ENCODE assay signal across 23 mouse cellular contexts in genomic region chr14:11719259-11719658, GRCm38 (mm10).
DNase-seq lines count a peak whose midpoint lies in the region; ATAC-seq and TF ChIP-seq lines count a peak whose summit lies in the region.
"Had no signal": no experiment of that assay in that cellular context is flagged by ENCODE, and none has a peak within 500 bp of the region (broad histone marks: within the 10 kb centered on the region; RNA-seq: fewer than 3 reads in every experiment).

No protein-coding gene starts in this region.

- no peak for TF ChIP-seq CTCF in midbrain, postnatal 0 days (IDR thresholded peaks at IDR 0.05)

- no peaks in the 10 kb centered on the region for H3K9me3 ChIP-seq in midbrain, embryonic 11.5 days (ENCODE audit: control insufficient read depth, low read length)
- no peaks in the 10 kb centered on the region for H3K9me3 ChIP-seq in midbrain, embryonic 16.5 days (replicated peaks; ENCODE audit: control insufficient read depth, low read length, poor library complexity, severe bottlenecking)
- no peaks in the 10 kb centered on the region for H3K9me3 ChIP-seq in midbrain, embryonic 15.5 days
- H3K9me3 ChIP-seq in midbrain, postnatal 0 days (ENCODE audit: low read length), result no peaks in the 10 kb centered on the region
- no peaks in the 10 kb centered on the region for H3K9me3 ChIP-seq in heart, embryonic 10.5 days
- H3K9me3 ChIP-seq: embryonic facial prominence, embryonic 10.5 days; embryonic facial prominence, embryonic 12.5 days; forebrain, embryonic 13.5 days; forebrain, embryonic 15.5 days had no signal

- intact Hi-C loops in heart, postnatal 10 days (cut with DNase I), result no loop called here

- no peak overlapping the region for H3K4me3 ChIP-seq in midbrain, embryonic 11.5 days (ENCODE audit: low read depth, low read length)
- H3K4me3 ChIP-seq in midbrain, embryonic 16.5 days (ENCODE audit: low read depth, low read length), result no peak overlapping the region
- no peak overlapping the region for H3K4me3 ChIP-seq in midbrain, embryonic 15.5 days
- H3K4me3 ChIP-seq in midbrain, postnatal 0 days (ENCODE audit: low read depth, low read length), result no peak overlapping the region
- H3K4me3 ChIP-seq in heart, embryonic 10.5 days, result no peak overlapping the region
- H3K4me3 ChIP-seq: embryonic facial prominence, embryonic 10.5 days; embryonic facial prominence, embryonic 12.5 days; forebrain, embryonic 13.5 days; forebrain, embryonic 15.5 days had no signal

- H3K36me3 ChIP-seq in midbrain, embryonic 11.5 days (ENCODE audit: control insufficient read depth, insufficient read depth, low read length), result no peaks in the 10 kb centered on the region
- H3K36me3 ChIP-seq in midbrain, embryonic 16.5 days (ENCODE audit: control insufficient read depth, insufficient read depth, low read length), result no peaks in the 10 kb centered on the region
- H3K36me3 ChIP-seq in midbrain, embryonic 15.5 days (replicated peaks), result no peaks in the 10 kb centered on the region
- H3K36me3 ChIP-seq in midbrain, postnatal 0 days (ENCODE audit: insufficient read depth, low read length), result no peaks in the 10 kb centered on the region
- H3K36me3 ChIP-seq in heart, embryonic 10.5 days, result no peaks in the 10 kb centered on the region
- H3K36me3 ChIP-seq: embryonic facial prominence, embryonic 12.5 days; forebrain, embryonic 15.5 days; G1E had no signal

- no peak overlapping the region for H3K4me2 ChIP-seq in midbrain, embryonic 11.5 days
- H3K4me2 ChIP-seq in midbrain, embryonic 16.5 days (ENCODE audit: low read length), result no peak overlapping the region
- no peak overlapping the region for H3K4me2 ChIP-seq in midbrain, embryonic 15.5 days
- no peak overlapping the region for H3K4me2 ChIP-seq in midbrain, postnatal 0 days (ENCODE audit: low read depth, low read length, poor library complexity, severe bottlenecking)
- H3K4me2 ChIP-seq: embryonic facial prominence, embryonic 12.5 days; forebrain, embryonic 13.5 days; forebrain, embryonic 15.5 days had no signal

- DNase-seq in midbrain, embryonic 11.5 days (ENCODE audit: low spot score, missing footprints), result peak; percentile 86
- DNase-seq in midbrain, postnatal 0 days (ENCODE audit: low spot score), result no peak
- DNase-seq in retina, embryonic 14.5 days (ENCODE audit: low spot score), result peak; percentile 23
- no peak for DNase-seq in heart, embryonic 10.5 days (ENCODE audit: low spot score)
- DNase-seq in heart, postnatal 10 days, result no peak
- DNase-seq: adrenal gland, adult 2 months; adrenal gland, postnatal 10 days; adrenal gland, postnatal 25 days; B cell, adult 2 months; cerebellum, adult 11-12 months; cerebellum, adult 2 months; cerebellum, adult 9-10 months; cerebellum, postnatal 10 days; cerebellum, postnatal 25 days had no signal

- no peak overlapping the region for H3K9ac ChIP-seq in midbrain, embryonic 11.5 days (ENCODE audit: low read length)
- H3K9ac ChIP-seq in midbrain, embryonic 16.5 days (ENCODE audit: low read depth, low read length), result no peak overlapping the region
- no peak overlapping the region for H3K9ac ChIP-seq in midbrain, embryonic 15.5 days
- H3K9ac ChIP-seq in midbrain, postnatal 0 days (replicated peaks; ENCODE audit: low read length, poor library complexity, severe bottlenecking), result no peak overlapping the region
- H3K9ac ChIP-seq: embryonic facial prominence, embryonic 12.5 days; forebrain, embryonic 13.5 days; forebrain, embryonic 15.5 days had no signal

- 0 out of 2 replicates have a peak, but pooled peaks cover 7% of the 10 kb centered on the region for H3K4me1 ChIP-seq in midbrain, embryonic 11.5 days (ENCODE audit: control insufficient read depth, insufficient read depth, low read length)
- H3K4me1 ChIP-seq in midbrain, embryonic 16.5 days (ENCODE audit: control insufficient read depth, insufficient read depth, low read length), result peaks cover 38% of the 10 kb centered on the region
- peaks cover 33% of the 10 kb centered on the region for H3K4me1 ChIP-seq in midbrain, embryonic 15.5 days
- 0 out of 2 replicates have a peak, but pooled peaks cover 4% of the 10 kb centered on the region for H3K4me1 ChIP-seq in midbrain, postnatal 0 days (ENCODE audit: insufficient read depth, low read length)
- H3K4me1 ChIP-seq in heart, embryonic 10.5 days, result peaks cover 9% of the 10 kb centered on the region; the same call in 1 of the 2 replicates
- H3K4me1 ChIP-seq: embryonic facial prominence, embryonic 10.5 days; embryonic facial prominence, embryonic 12.5 days; forebrain, embryonic 15.5 days had no signal

- no peak for ATAC-seq in midbrain, embryonic 11.5 days (ENCODE audit: low FRiP score)
- no peak for ATAC-seq in midbrain, embryonic 16.5 days
- ATAC-seq in midbrain, embryonic 15.5 days (replicated peaks), result no peak
- ATAC-seq in midbrain, postnatal 0 days (ENCODE audit: low FRiP score), result no peak
- ATAC-seq: CD4-positive, CD25-positive, alpha-beta regulatory T cell, adult 4 months; forebrain, embryonic 13.5 days; forebrain, embryonic 15.5 days had no signal

- H3K27me3 ChIP-seq in midbrain, embryonic 11.5 days (ENCODE audit: control insufficient read depth, insufficient read depth, low read length), result no peaks in the 10 kb centered on the region
- H3K27me3 ChIP-seq in midbrain, embryonic 16.5 days (ENCODE audit: control insufficient read depth, insufficient read depth, low read depth, low read length), result no peaks in the 10 kb centered on the region
- H3K27me3 ChIP-seq in midbrain, embryonic 15.5 days (replicated peaks), result no peaks in the 10 kb centered on the region
- no peaks in the 10 kb centered on the region for H3K27me3 ChIP-seq in midbrain, postnatal 0 days (ENCODE audit: insufficient read depth, low read length)
- no peaks in the 10 kb centered on the region for H3K27me3 ChIP-seq in heart, embryonic 10.5 days (ENCODE audit: insufficient read depth, poor library complexity, severe bottlenecking)
- H3K27me3 ChIP-seq: CH12.LX; embryonic facial prominence, embryonic 12.5 days; forebrain, embryonic 13.5 days; forebrain, embryonic 15.5 days had no signal

- WGBS in midbrain, embryonic 11.5 days, result 21% methylated on average over 7 of the region's 7 CpGs
- WGBS in midbrain, embryonic 16.5 days, result 13% methylated on average over 7 of the region's 7 CpGs
- whole genome bisulfite sequencing in midbrain, embryonic 15.5 days, result 17% methylated on average over 7 of the region's 7 CpGs
- WGBS in midbrain, postnatal 0 days, result 18% methylated on average over 7 of the region's 7 CpGs
- WGBS in heart, embryonic 10.5 days, result 77% methylated on average over 7 of the region's 7 CpGs

- no peak overlapping the region for H3K27ac ChIP-seq in midbrain, embryonic 11.5 days (ENCODE audit: low read depth, low read length)
- H3K27ac ChIP-seq in midbrain, embryonic 16.5 days (ENCODE audit: low read length), result no peak overlapping the region
- 0 out of 2 replicates have a peak overlapping the region, but pooled peaks have one; percentile 32 for H3K27ac ChIP-seq in midbrain, embryonic 15.5 days
- no peak overlapping the region for H3K27ac ChIP-seq in midbrain, postnatal 0 days (ENCODE audit: low read depth, low read length)
- H3K27ac ChIP-seq in heart, embryonic 10.5 days, result no peak overlapping the region
- H3K27ac ChIP-seq: embryonic facial prominence, embryonic 10.5 days; embryonic facial prominence, embryonic 12.5 days; forebrain, embryonic 13.5 days; forebrain, embryonic 15.5 days had no signal

Comparison
In these comparisons a context has a peak if more than half of its experiments do, and no peak if none do; other contexts are left out.
1. DNase-seq: peak in midbrain, embryonic 11.5 days (single experiment) and retina, embryonic 14.5 days (single experiment); none in midbrain, postnatal 0 days (single experiment), heart, embryonic 10.5 days (single experiment) and heart, postnatal 10 days (0 of 2).